Mouse (Mus musculus) forebrain, embryonic 16.5 days (tissue): ENCODE measurements around the gene Ugt1a6b. TPM values are rescaled to one million over a fixed set of nuclear protein-coding genes. Genes with fewer than 3 reads are reported as not detected.
"Not testable (repeated sequence)": the region's sequence is repeated elsewhere in the genome, so short reads cannot be mapped to it uniquely, and the experiment has no call there.

ENCODE experiments used
- ATAC-seq: fragments of 200-750 bp; cut with Nextera tagmentation; 2 replicates; pipeline ENCODE4 v1.8.0; 2017; ENCODE audit warnings: mild to moderate bottlenecking, moderate library complexity
- H3K27ac ChIP-seq: fragments of 300-500 bp; sonication (generic); 2 replicates; pipeline ENCODE4 v1.5.1; 2014; ENCODE audit warnings: low read length, control low read depth
- H3K27me3 ChIP-seq: fragments of 300-500 bp; sonication (generic); replicated peaks from 2 replicates; pipeline ENCODE4 v1.6.1; 2014; ENCODE audit warnings: low read length; ENCODE audit not compliant: control insufficient read depth, insufficient read depth
- H3K36me3 ChIP-seq: fragments of 300-500 bp; sonication (generic); 2 replicates; pipeline ENCODE4 v1.6.1; 2014; ENCODE audit not compliant: control insufficient read depth, insufficient read depth
- H3K4me1 ChIP-seq: fragments of 300-500 bp; sonication (generic); replicated peaks from 2 replicates; pipeline ENCODE4 v1.6.1; 2014; ENCODE audit warnings: low read length; ENCODE audit not compliant: control insufficient read depth, insufficient read depth
- H3K4me2 ChIP-seq: fragments of 300-500 bp; sonication (generic); 2 replicates; pipeline ENCODE4 v1.6.1; 2014; ENCODE audit warnings: mild to moderate bottlenecking, low read length, control low read depth
- H3K4me3 ChIP-seq: fragments of 300-500 bp; sonication (generic); replicated peaks from 2 replicates; pipeline ENCODE4 v1.5.1; 2014; ENCODE audit warnings: mild to moderate bottlenecking, low read length, control low read depth
- H3K9ac ChIP-seq: fragments of 300-500 bp; sonication (generic); replicated peaks from 2 replicates; pipeline ENCODE4 v1.6.1; 2014; ENCODE audit warnings: low read depth, low read length, control low read depth
- H3K9me3 ChIP-seq: fragments of 300-500 bp; sonication (generic); 2 replicates; pipeline ENCODE4 v1.6.1; 2016; ENCODE audit warnings: low read length; ENCODE audit not compliant: control insufficient read depth
- WGBS: fragments of 180-500 bp; shearing (Covaris S2); extraction: QIAGEN DNeasy Blood & Tissue Kit; methylation state at CpG from one replicate; pipeline ENCODE4 v1.1.7; 2014; 5-methylcytosine and 5-hydroxymethylcytosine counted together
- polyA plus RNA-seq: library from polyadenylated mRNA; unstranded; fragments of >200 nt; fragmentation: Nextera tagmentation; extraction: Ambion mirVana; gene quantifications from 2 replicates; pipeline ENCODE4 v1.2.1, GENCODE M21; 2015

The Ugt1a6b gene
- polyA plus RNA-seq: 1.0 and 1.7 TPM in 2 replicates

- not testable (repeated sequence) for H3K9me3 ChIP-seq, H3K4me1 ChIP-seq, H3K9ac ChIP-seq, H3K36me3 ChIP-seq, H3K27me3 ChIP-seq, ATAC-seq, H3K4me2 ChIP-seq, H3K4me3 ChIP-seq, H3K27ac ChIP-seq
- 81% methylated on average over 3 of the region's 3 CpGs for WGBS
Observed at GRCm38 (mm10) chr1:88103019-88103418, at the start of gene Ugt1a6b. Gene Ugt1a6b, plus strand, starts transcription at chr1:88103252.

GRCm38 (mm10) chr1:88055088-88055487, 48.0 kb upstream of the Ugt1a6b start, which contains the start of gene Ugt1a10:
Gene Ugt1a10, plus strand, starts transcription at chr1:88055388.
- no peak within 1 kb of the TSS for H3K4me3 ChIP-seq
- ATAC-seq: no peak
- 78% methylated on average over 1 of the region's 1 CpGs for WGBS
- H3K9me3 ChIP-seq: no peaks in the 10 kb centered on the region
- no peaks in the 10 kb centered on the region for H3K36me3 ChIP-seq
- no peak within 1 kb of the TSS for H3K9ac ChIP-seq
- no peak within 1 kb of the TSS for H3K4me2 ChIP-seq
- no peak within 1 kb of the TSS for H3K27ac ChIP-seq
- H3K27me3 ChIP-seq: no peaks in the 10 kb centered on the region
- no peaks in the 10 kb centered on the region for H3K4me1 ChIP-seq

GRCm38 (mm10) chr1:88066472-88067102, 36.5 kb upstream of the Ugt1a6b start:
- not testable (repeated sequence) for H3K4me3 ChIP-seq, H3K9ac ChIP-seq, H3K9me3 ChIP-seq, H3K4me1 ChIP-seq, H3K27ac ChIP-seq, H3K36me3 ChIP-seq, H3K27me3 ChIP-seq, H3K4me2 ChIP-seq, ATAC-seq
- 23% methylated on average over 1 of the region's 2 CpGs for WGBS

GRCm38 (mm10) chr1:88070495-88070894, 32.6 kb upstream of the Ugt1a6b start, which contains the start of gene Ugt1a9:
Gene Ugt1a9, plus strand, starts transcription at chr1:88070800.
- H3K4me2 ChIP-seq: no peak within 1 kb of the TSS
- no peak within 1 kb of the TSS for H3K9ac ChIP-seq
- H3K27ac ChIP-seq: no peak within 1 kb of the TSS
- no peaks in the 10 kb centered on the region for H3K36me3 ChIP-seq
- 82% methylated on average over 2 of the region's 2 CpGs for WGBS
- H3K4me1 ChIP-seq: no peaks in the 10 kb centered on the region
- H3K4me3 ChIP-seq: no peak within 1 kb of the TSS
- H3K27me3 ChIP-seq: no peaks in the 10 kb centered on the region
- H3K9me3 ChIP-seq: no peaks in the 10 kb centered on the region
- ATAC-seq: no peak

GRCm38 (mm10) chr1:88070902-88071301, 32.1 kb upstream of the Ugt1a6b start:
- H3K9ac ChIP-seq: no peak overlapping the region
- H3K4me1 ChIP-seq: no peaks in the 10 kb centered on the region
- no peaks in the 10 kb centered on the region for H3K36me3 ChIP-seq
- 87% methylated on average over 4 of the region's 4 CpGs for WGBS
- no peaks in the 10 kb centered on the region for H3K27me3 ChIP-seq
- no peaks in the 10 kb centered on the region for H3K9me3 ChIP-seq
- no peak overlapping the region for H3K4me3 ChIP-seq
- no peak overlapping the region for H3K27ac ChIP-seq
- no peak for ATAC-seq
- no peak overlapping the region for H3K4me2 ChIP-seq

GRCm38 (mm10) chr1:88074471-88074870, 28.6 kb upstream of the Ugt1a6b start:
- 91% methylated on average over 2 of the region's 2 CpGs for WGBS
- no peaks in the 10 kb centered on the region for H3K27me3 ChIP-seq
- H3K27ac ChIP-seq: no peak overlapping the region
- ATAC-seq: no peak
- H3K4me1 ChIP-seq: no peaks in the 10 kb centered on the region
- no peak overlapping the region for H3K4me3 ChIP-seq
- H3K36me3 ChIP-seq: no peaks in the 10 kb centered on the region
- H3K4me2 ChIP-seq: no peak overlapping the region
- no peaks in the 10 kb centered on the region for H3K9me3 ChIP-seq
- no peak overlapping the region for H3K9ac ChIP-seq

GRCm38 (mm10) chr1:88077128-88077527, 25.9 kb upstream of the Ugt1a6b start:
- ATAC-seq: no peak
- Histone ChIP-seq H3K36me3 (no peaks in the 10 kb centered on the region), H3K4me1 (no peaks in the 10 kb centered on the region), H3K9me3 (no peaks in the 10 kb centered on the region), H3K9ac (no peak overlapping the region), H3K27ac (no peak overlapping the region), H3K27me3 (no peaks in the 10 kb centered on the region), H3K4me2 (no peak overlapping the region), H3K4me3 (no peak overlapping the region)
- WGBS: 85% methylated on average over 1 of the region's 1 CpGs

- WGBS: 98% methylated on average over 1 of the region's 1 CpGs
- Histone ChIP-seq H3K4me3 (no peak overlapping the region), H3K9ac (no peak overlapping the region), H3K9me3 (no peaks in the 10 kb centered on the region), H3K27me3 (no peaks in the 10 kb centered on the region), H3K4me1 (no peaks in the 10 kb centered on the region), H3K4me2 (no peak overlapping the region), H3K27ac (no peak overlapping the region), H3K36me3 (no peaks in the 10 kb centered on the region)
- ATAC-seq: no peak
Observed at GRCm38 (mm10) chr1:88081670-88082069, 21.4 kb upstream of the Ugt1a6b start.

GRCm38 (mm10) chr1:88086125-88086524, 16.9 kb upstream of the Ugt1a6b start:
- Histone ChIP-seq H3K27ac (no peak overlapping the region), H3K4me1 (no peaks in the 10 kb centered on the region), H3K27me3 (no peaks in the 10 kb centered on the region), H3K4me3 (no peak overlapping the region), H3K9me3 (no peaks in the 10 kb centered on the region), H3K36me3 (no peaks in the 10 kb centered on the region), H3K9ac (no peak overlapping the region), H3K4me2 (no peak overlapping the region)
- no peak for ATAC-seq
- WGBS: 66% methylated on average over 1 of the region's 1 CpGs

- Histone ChIP-seq H3K9ac (no peak within 1 kb of the TSS), H3K9me3 (no peaks in the 10 kb centered on the region), H3K27ac (no peak within 1 kb of the TSS), H3K4me2 (no peak within 1 kb of the TSS), H3K4me3 (no peak within 1 kb of the TSS), H3K36me3 (no peaks in the 10 kb centered on the region), H3K27me3 (no peaks in the 10 kb centered on the region), H3K4me1 (no peaks in the 10 kb centered on the region)
- ATAC-seq: no peak
- 73% methylated on average over 3 of the region's 3 CpGs for WGBS
Observed at GRCm38 (mm10) chr1:88087513-88087912, 15.5 kb upstream of the Ugt1a6b start, which contains the start of gene Ugt1a8. Gene Ugt1a8, plus strand, starts transcription at chr1:88087813.
